Mouse (Mus musculus): ENCODE measurements at regions not wholly inside any gene's neighbourhood (a gene's known extent, or its start where the extent isn't known, plus 50 kb on each side); places are given as distances from the start of the nearest gene placed in this dataset.

GRCm38 (mm10) chr11:90122709-90123108, 64.8 kb upstream of the Gm45716 start:
- no peak for TF ChIP-seq CTCF (IDR thresholded peaks at IDR 0.05; ENCODE audit: low read depth, low read length)
- TF ChIP-seq GATA1 (IDR thresholded peaks at IDR 0.05; ENCODE audit: borderline replicate concordance, low read length) = no peak
